Mouse (Mus musculus): ENCODE results near the gene Msi2. TPM values are rescaled to one million over a fixed set of nuclear protein-coding genes. Genes with fewer than 3 reads are reported as not detected.

Gene Msi2
- total and polyA plus RNA-seq, 3 experiments = 36.5 to 197 (median 144) TPM

DNA sequence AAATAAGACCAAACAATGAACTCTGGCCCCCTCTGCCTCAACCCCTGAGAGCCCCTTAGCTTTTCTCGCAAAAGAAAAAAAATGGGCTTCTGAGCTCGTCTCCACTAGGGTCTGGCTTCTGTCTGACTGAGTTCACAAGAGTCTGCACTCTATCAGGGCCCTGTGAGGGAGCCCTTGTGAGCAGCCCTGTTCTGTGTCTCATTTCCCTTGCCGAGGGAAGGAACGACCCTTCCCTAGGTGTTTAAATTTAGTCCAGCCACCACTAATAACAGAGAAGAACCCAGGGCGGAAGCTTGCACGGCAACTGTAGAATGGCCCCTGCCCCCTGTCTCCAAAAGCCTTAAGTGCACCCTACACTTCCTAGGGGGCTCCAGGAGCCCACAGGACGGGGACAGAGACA, 299.2 kb downstream of the Msi2 start:
- Histone ChIP-seq H3K9me3 (replicated peaks) (no peaks in the 10 kb centered on the region), H3K4me3 (ENCODE audit: low read depth, low read length) (no peak overlapping the region), H3K4me1 (ENCODE audit: insufficient read depth, low read depth, low read length) (0 out of 2 replicates have a peak, but pooled peaks cover 2% of the 10 kb centered on the region), H3K27me3 (ENCODE audit: insufficient read depth, low read length) (no peaks in the 10 kb centered on the region), H3K36me3 (replicated peaks) (peaks cover 82% of the 10 kb centered on the region)
- TF ChIP-seq TAL1 (conservative IDR thresholded peaks at IDR 0.05; ENCODE audit: low read depth, low read length) (no peak), POLR2AphosphoS5 (IDR thresholded peaks at IDR 0.05; ENCODE audit: insufficient replicate concordance, low read depth, low read length) (no peak), GATA2 (IDR thresholded peaks at IDR 0.05; ENCODE audit: borderline replicate concordance, low read depth, low read length) (no peak), GATA1 (IDR thresholded peaks at IDR 0.05; ENCODE audit: borderline replicate concordance, low read length) (no peak), CTCF (IDR thresholded peaks at IDR 0.05; ENCODE audit: low read depth, low read length) (no peak)
- ATAC-seq (ENCODE audit: extremely low read depth, insufficient number of reproducible peaks, low FRiP score, poor library complexity, severe bottlenecking) (no peak), DNase-seq (ENCODE audit: low spot score) (no peak)

DNA sequence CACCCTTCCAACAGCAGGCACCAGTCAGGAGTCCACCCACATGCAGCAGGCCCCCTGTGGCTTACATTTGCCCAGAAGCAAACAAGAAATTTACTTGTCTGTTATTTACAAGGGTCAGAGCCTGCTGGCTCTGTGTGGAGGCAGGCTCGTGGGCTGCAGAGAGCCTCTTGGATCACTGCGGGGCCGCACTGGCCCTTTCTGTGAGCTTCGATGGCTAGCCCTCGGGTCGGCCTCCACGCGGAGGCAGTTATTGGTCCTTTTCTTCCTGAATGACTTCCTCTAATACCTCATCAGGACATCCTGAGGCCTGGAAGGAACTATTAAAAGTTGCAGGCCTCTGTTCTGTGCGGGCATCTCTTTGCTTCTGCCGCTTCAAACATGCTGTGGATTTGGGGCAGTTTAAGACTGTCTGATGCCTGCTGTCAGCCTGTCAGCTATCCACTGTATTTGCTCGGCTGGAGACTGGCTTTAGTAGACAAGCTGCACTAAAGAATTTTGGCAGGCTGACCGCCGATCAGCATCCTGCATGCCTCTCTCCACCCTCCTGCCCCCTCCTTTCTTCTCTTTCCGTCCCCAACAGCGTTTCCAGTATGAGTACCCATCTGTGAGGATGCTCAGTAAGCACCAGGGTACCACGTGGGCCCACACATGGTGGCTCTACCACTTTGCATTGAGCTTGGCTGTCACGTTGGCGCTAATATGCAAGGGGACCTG, 304.0 kb downstream of the Msi2 start:
- H3K36me3 ChIP-seq (replicated peaks) = peaks cover 85% of the 10 kb centered on the region
- no peak overlapping the region for H3K4me3 ChIP-seq (ENCODE audit: low read depth, low read length)
- DNase-seq (ENCODE audit: low spot score) (no peak), ATAC-seq (ENCODE audit: extremely low read depth, insufficient number of reproducible peaks, low FRiP score, poor library complexity, severe bottlenecking) (no peak)
- no peaks in the 10 kb centered on the region for H3K9me3 ChIP-seq (replicated peaks)
- no peak for TF ChIP-seq CTCF (IDR thresholded peaks at IDR 0.05; ENCODE audit: low read depth, low read length)
- no peak for TF ChIP-seq TAL1 (conservative IDR thresholded peaks at IDR 0.05; ENCODE audit: low read depth, low read length)
- no peak for TF ChIP-seq GATA1 (IDR thresholded peaks at IDR 0.05; ENCODE audit: borderline replicate concordance, low read length)
- no peak for TF ChIP-seq GATA2 (IDR thresholded peaks at IDR 0.05; ENCODE audit: borderline replicate concordance, low read depth, low read length)
- TF ChIP-seq POLR2AphosphoS5 (IDR thresholded peaks at IDR 0.05; ENCODE audit: insufficient replicate concordance, low read depth, low read length) = no peak
- H3K4me1 ChIP-seq (ENCODE audit: insufficient read depth, low read depth, low read length) = 0 out of 2 replicates have a peak, but pooled peaks cover 2% of the 10 kb centered on the region
- no peaks in the 10 kb centered on the region for H3K27me3 ChIP-seq (ENCODE audit: insufficient read depth, low read length)

GRCm38 (mm10) chr11:88412423-88413094, 305.8 kb downstream of the Msi2 start:
- Histone ChIP-seq H3K27me3 (ENCODE audit: insufficient read depth, low read length) (no peaks in the 10 kb centered on the region), H3K36me3 (replicated peaks) (peaks cover 87% of the 10 kb centered on the region), H3K4me1 (ENCODE audit: insufficient read depth, low read depth, low read length) (0 out of 2 replicates have a peak, but pooled peaks cover 2% of the 10 kb centered on the region), H3K9me3 (replicated peaks) (no peaks in the 10 kb centered on the region), H3K4me3 (ENCODE audit: low read depth, low read length) (no peak overlapping the region)
- ATAC-seq (ENCODE audit: extremely low read depth, insufficient number of reproducible peaks, low FRiP score, poor library complexity, severe bottlenecking) = no peak
- DNase-seq (ENCODE audit: low spot score) = no peak
- TF ChIP-seq POLR2AphosphoS5 (IDR thresholded peaks at IDR 0.05; ENCODE audit: insufficient replicate concordance, low read depth, low read length) (no peak), GATA1 (IDR thresholded peaks at IDR 0.05; ENCODE audit: borderline replicate concordance, low read length) (no peak), GATA2 (IDR thresholded peaks at IDR 0.05; ENCODE audit: borderline replicate concordance, low read depth, low read length) (no peak), TAL1 (conservative IDR thresholded peaks at IDR 0.05; ENCODE audit: low read depth, low read length) (no peak), CTCF (IDR thresholded peaks at IDR 0.05; ENCODE audit: low read depth, low read length) (no peak)

GRCm38 (mm10) chr11:88408305-88408704, 310.0 kb downstream of the Msi2 start:
- no peak overlapping the region for H3K4me3 ChIP-seq (ENCODE audit: low read depth, low read length)
- H3K9me3 ChIP-seq (replicated peaks) = no peaks in the 10 kb centered on the region
- ATAC-seq (ENCODE audit: extremely low read depth, insufficient number of reproducible peaks, low FRiP score, poor library complexity, severe bottlenecking) = no peak
- no peak for DNase-seq (ENCODE audit: low spot score)
- no peaks in the 10 kb centered on the region for H3K4me1 ChIP-seq (ENCODE audit: insufficient read depth, low read depth, low read length)
- TF ChIP-seq POLR2AphosphoS5 (IDR thresholded peaks at IDR 0.05; ENCODE audit: insufficient replicate concordance, low read depth, low read length) (no peak), GATA1 (IDR thresholded peaks at IDR 0.05; ENCODE audit: borderline replicate concordance, low read length) (no peak), CTCF (IDR thresholded peaks at IDR 0.05; ENCODE audit: low read depth, low read length) (no peak), TAL1 (conservative IDR thresholded peaks at IDR 0.05; ENCODE audit: low read depth, low read length) (no peak), GATA2 (IDR thresholded peaks at IDR 0.05; ENCODE audit: borderline replicate concordance, low read depth, low read length) (no peak)
- peaks cover 91% of the 10 kb centered on the region for H3K36me3 ChIP-seq (replicated peaks)
- H3K27me3 ChIP-seq (ENCODE audit: insufficient read depth, low read length) = no peaks in the 10 kb centered on the region

DNA sequence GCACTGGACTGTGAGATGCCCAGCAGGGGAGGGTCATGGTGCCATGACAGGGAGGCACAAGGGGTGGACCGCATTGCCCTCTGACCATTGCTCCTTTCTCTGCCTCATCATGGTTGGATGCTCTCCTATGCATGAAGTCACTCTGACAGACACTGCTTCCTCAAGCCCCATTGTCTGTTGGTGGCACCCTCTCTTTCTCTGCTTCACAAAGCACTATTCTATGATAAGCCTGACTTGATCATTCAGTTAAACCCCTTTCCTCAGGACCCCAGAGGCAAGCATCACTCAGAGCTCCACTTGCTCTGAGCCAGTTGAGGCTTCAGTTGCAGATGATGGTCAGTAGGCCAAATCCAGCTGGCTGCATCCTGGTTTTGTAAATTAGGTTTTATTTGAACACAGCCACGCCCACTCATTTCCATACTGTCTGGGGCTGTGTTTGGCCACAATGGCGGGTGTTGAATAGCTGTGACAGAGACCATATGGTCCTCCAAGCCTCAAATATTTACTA, 311.9 kb downstream of the Msi2 start:
- no peak for TF ChIP-seq TAL1 (conservative IDR thresholded peaks at IDR 0.05; ENCODE audit: low read depth, low read length)
- no peak for ATAC-seq (ENCODE audit: extremely low read depth, insufficient number of reproducible peaks, low FRiP score, poor library complexity, severe bottlenecking)
- Histone ChIP-seq H3K9me3 (replicated peaks) (no peaks in the 10 kb centered on the region), H3K36me3 (replicated peaks) (peaks cover 90% of the 10 kb centered on the region), H3K4me1 (ENCODE audit: insufficient read depth, low read depth, low read length) (no peaks in the 10 kb centered on the region), H3K27me3 (ENCODE audit: insufficient read depth, low read length) (no peaks in the 10 kb centered on the region), H3K4me3 (ENCODE audit: low read depth, low read length) (no peak overlapping the region)
- DNase-seq (ENCODE audit: low spot score) = no peak

- Histone ChIP-seq H3K9me3 (replicated peaks) (no peaks in the 10 kb centered on the region), H3K27me3 (ENCODE audit: insufficient read depth, low read length) (no peaks in the 10 kb centered on the region)
- ATAC-seq (ENCODE audit: extremely low read depth, insufficient number of reproducible peaks, low FRiP score, poor library complexity, severe bottlenecking) = no peak
These were observed 313.3 kb downstream of the Msi2 start for GRCm38 (mm10) chr11:88404816-88405613.

More at GRCm38 (mm10) chr11:88404816-88405613, 313.3 kb downstream of the Msi2 start:
- no peak for DNase-seq (ENCODE audit: low spot score)
- H3K4me1 ChIP-seq (ENCODE audit: insufficient read depth, low read depth, low read length) = no peaks in the 10 kb centered on the region
- H3K36me3 ChIP-seq (replicated peaks) = peaks cover 92% of the 10 kb centered on the region
- H3K4me3 ChIP-seq (ENCODE audit: low read depth, low read length) = no peak overlapping the region
- no peak for TF ChIP-seq TAL1 (conservative IDR thresholded peaks at IDR 0.05; ENCODE audit: low read depth, low read length)
- TF ChIP-seq CTCF (IDR thresholded peaks at IDR 0.05; ENCODE audit: low read depth, low read length) = no peak
